27 mouse cellular contexts compared by ENCODE assay signal in the genomic region with DNA sequence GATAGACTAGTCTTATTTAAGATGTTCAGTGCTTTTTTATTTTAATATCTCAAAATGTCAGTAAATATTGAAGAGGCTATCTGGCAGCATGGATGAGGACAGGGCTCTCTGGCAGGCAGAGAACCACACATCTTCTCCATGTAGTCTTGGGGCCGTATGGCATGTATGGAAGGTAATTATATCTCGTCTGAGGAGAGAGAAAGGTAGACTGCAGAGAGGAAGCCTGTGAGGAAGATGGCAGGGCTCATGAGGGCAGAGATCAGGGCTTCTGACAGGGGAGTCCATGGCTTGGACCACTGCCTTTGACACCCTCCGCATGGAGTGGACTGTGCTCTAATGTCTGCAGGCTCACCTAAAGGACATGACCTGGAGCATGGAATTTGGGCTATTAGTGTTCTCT.
"Had no signal": no experiment of that assay in that cellular context is flagged by ENCODE, and none has a peak within 500 bp of the region (broad histone marks: within the 10 kb centered on the region; RNA-seq: fewer than 3 reads in every experiment).

No protein-coding gene starts in this region.

- H3K9me3 ChIP-seq: limb, embryonic 10.5 days; limb, embryonic 12.5 days; limb, embryonic 13.5 days; limb, embryonic 15.5 days; liver, embryonic 12.5 days; liver, embryonic 13.5 days; liver, embryonic 15.5 days; lung, embryonic 15.5 days; midbrain, embryonic 10.5 days; midbrain, embryonic 12.5 days; midbrain, embryonic 13.5 days; midbrain, embryonic 15.5 days had no signal

- H3K4me1 ChIP-seq: limb, embryonic 13.5 days; limb, embryonic 15.5 days; liver, embryonic 12.5 days; liver, embryonic 13.5 days; liver, embryonic 15.5 days; lung, embryonic 15.5 days; midbrain, embryonic 10.5 days; midbrain, embryonic 12.5 days; midbrain, embryonic 13.5 days; midbrain, embryonic 15.5 days had no signal

- H3K4me3 ChIP-seq: limb, embryonic 10.5 days; limb, embryonic 12.5 days; limb, embryonic 13.5 days; limb, embryonic 15.5 days; liver, embryonic 12.5 days; liver, embryonic 13.5 days; liver, embryonic 15.5 days; lung, embryonic 15.5 days; megakaryocyte, embryonic 14.5 days; midbrain, embryonic 10.5 days; midbrain, embryonic 12.5 days; midbrain, embryonic 13.5 days; midbrain, embryonic 15.5 days; myocyte had no signal

- H3K27me3 ChIP-seq: liver, embryonic 13.5 days; liver, embryonic 15.5 days; lung, embryonic 15.5 days; midbrain, embryonic 12.5 days; midbrain, embryonic 13.5 days; midbrain, embryonic 15.5 days had no signal

- H3K27ac ChIP-seq: limb, embryonic 10.5 days; limb, embryonic 12.5 days; limb, embryonic 13.5 days; limb, embryonic 15.5 days; liver, embryonic 12.5 days; liver, embryonic 13.5 days; liver, embryonic 14.5 days; liver, embryonic 15.5 days; lung, embryonic 15.5 days; macrophage; midbrain, embryonic 10.5 days; midbrain, embryonic 12.5 days; midbrain, embryonic 13.5 days; midbrain, embryonic 15.5 days had no signal

- H3K36me3 ChIP-seq: limb, embryonic 10.5 days; limb, embryonic 12.5 days; limb, embryonic 13.5 days; limb, embryonic 15.5 days; liver, embryonic 12.5 days; liver, embryonic 13.5 days; liver, embryonic 15.5 days; lung, embryonic 15.5 days; midbrain, embryonic 10.5 days; midbrain, embryonic 12.5 days; midbrain, embryonic 13.5 days; midbrain, embryonic 15.5 days had no signal

- DNase-seq: left cerebral cortex, postnatal 4 days; liver; liver, embryonic 13.5 days; liver, postnatal 0 days; lung, adult 18-20 months; lung, adult 2 months; lung, embryonic 14.5 days; lung, postnatal 10 days; lung, postnatal 14 days; lung, postnatal 36 days; lung, postnatal 4 days; midbrain, embryonic 14.5 days had no signal
